Mouse (Mus musculus) megakaryocyte, embryonic 14.5 days (primary cell): ENCODE results near the gene Nmd3. TPM values are rescaled to one million over a fixed set of nuclear protein-coding genes. Genes with fewer than 3 reads are reported as not detected.

Experiments
- H3K27me3 ChIP-seq: replicated peaks from 2 replicates; pipeline ENCODE3; 2012; ENCODE audit warnings: inconsistent platforms
- H3K36me3 ChIP-seq: replicated peaks from 2 replicates; pipeline ENCODE3; 2012; ENCODE audit warnings: low read length, inconsistent platforms, mixed read lengths
- H3K4me1 ChIP-seq: 2 replicates; pipeline ENCODE4 v1.6.1; 2012; ENCODE audit warnings: inconsistent platforms
- H3K4me3 ChIP-seq: replicated peaks from 2 replicates; pipeline ENCODE3; 2012; ENCODE audit warnings: moderate library complexity, mild to moderate bottlenecking, inconsistent platforms
- H3K9me3 ChIP-seq: 2 replicates; pipeline ENCODE4 v1.6.1; 2012; ENCODE audit warnings: inconsistent platforms
- FLI1 ChIP-seq: IDR thresholded peaks from 2 replicates; pipeline ENCODE4 v1.6.1; 2012; ENCODE audit warnings: low read length, inconsistent platforms, mixed read lengths
- GATA1 ChIP-seq: IDR thresholded peaks from 3 replicates; pipeline ENCODE4 v1.6.1; 2012; ENCODE audit warnings: mixed read lengths, low read length, inconsistent platforms, borderline replicate concordance
- polyA plus RNA-seq: library from polyadenylated mRNA; stranded (reverse); fragments of >175 nt; gene quantifications from 2 replicates; pipeline ENCODE4 v1.2.3, GENCODE M21; 2012; ENCODE audit warnings: low replicate concordance; ENCODE audit not compliant: insufficient read depth

Nmd3 gene
- polyA plus RNA-seq, 1 experiment: 15.5 TPM

DNA sequence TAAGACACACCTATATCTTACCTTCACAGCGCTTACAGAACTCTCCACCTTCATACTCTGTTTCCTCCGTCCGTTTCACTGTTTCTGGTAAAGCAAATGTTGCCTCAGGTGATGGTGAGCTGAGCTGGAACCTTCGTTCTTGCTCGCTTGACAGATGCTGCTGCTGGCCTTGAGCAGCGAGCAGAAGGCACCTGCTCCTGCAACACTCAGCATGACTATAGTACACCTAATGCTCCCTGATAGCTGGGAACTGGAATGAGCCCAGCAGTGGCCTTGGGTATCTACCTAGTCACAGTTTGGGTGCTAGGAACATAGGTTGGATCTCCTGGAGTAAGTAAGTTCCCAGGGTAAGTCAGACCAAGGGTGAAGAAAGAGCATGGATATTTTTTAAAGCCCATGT lies 38.3 kb downstream of the Nmd3 start:
- H3K36me3 ChIP-seq: peaks cover 33% of the 10 kb centered on the region
- H3K27me3 ChIP-seq: no peaks in the 10 kb centered on the region
- TF ChIP-seq FLI1: no peak
- TF ChIP-seq GATA1: no peak
- H3K4me3 ChIP-seq: no peak overlapping the region
- no peaks in the 10 kb centered on the region for H3K9me3 ChIP-seq
- peaks cover 2% of the 10 kb centered on the region; the same call in 1 of the 2 replicates for H3K4me1 ChIP-seq

DNA sequence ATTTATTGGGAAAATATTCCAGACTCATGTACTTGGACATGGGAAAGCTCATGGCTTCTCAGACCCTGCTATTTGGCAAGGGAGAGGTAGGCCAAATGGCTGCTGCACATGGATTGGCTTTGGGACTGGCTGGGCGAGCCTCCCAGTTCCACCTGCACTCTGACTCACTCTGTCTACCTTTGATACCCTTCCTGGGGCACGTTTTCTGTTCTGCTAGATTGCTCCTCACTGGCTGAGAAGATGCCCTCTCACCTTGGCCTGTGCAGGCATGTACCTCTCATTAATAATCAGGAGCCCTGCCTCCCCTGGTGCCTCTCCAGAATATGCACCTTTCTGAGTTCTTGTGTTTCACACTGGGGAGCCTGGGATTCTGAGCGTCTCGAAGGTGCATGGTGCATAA lies 39.4 kb downstream of the Nmd3 start:
- Histone ChIP-seq H3K4me3 (no peak overlapping the region), H3K36me3 (peaks cover 28% of the 10 kb centered on the region), H3K9me3 (no peaks in the 10 kb centered on the region), H3K4me1 (no peaks in the 10 kb centered on the region), H3K27me3 (no peaks in the 10 kb centered on the region)
- no peak for TF ChIP-seq FLI1
- TF ChIP-seq GATA1: no peak

DNA sequence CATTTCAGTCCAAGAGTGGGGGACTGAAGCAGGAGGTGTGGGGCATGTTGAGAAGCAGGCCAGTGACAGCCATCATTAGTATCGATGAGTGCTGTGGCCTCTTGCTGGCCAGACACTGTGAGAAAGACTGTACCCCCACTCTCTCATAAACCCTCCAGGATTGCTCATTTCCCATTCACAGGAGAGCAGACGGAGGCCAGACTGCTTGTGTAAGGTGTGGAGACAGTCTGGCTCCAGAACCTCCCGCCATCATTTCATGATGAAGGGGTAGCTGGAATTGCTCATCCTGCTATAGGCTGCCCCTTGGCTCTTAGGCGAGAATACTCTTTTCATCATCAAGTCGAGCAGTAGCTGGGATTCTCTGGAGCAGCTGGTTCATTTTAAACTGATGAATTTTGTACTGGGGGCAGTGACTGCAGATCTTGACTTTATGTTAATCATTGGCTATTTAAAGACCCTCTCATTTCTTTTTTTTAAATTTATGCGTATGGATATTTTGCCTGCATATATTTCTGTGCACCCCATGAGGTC lies 41.1 kb downstream of the Nmd3 start:
- Histone ChIP-seq H3K27me3 (no peaks in the 10 kb centered on the region), H3K36me3 (peaks cover 18% of the 10 kb centered on the region), H3K4me1 (no peaks in the 10 kb centered on the region), H3K9me3 (no peaks in the 10 kb centered on the region), H3K4me3 (no peak overlapping the region)
- TF ChIP-seq FLI1: no peak
- TF ChIP-seq GATA1: no peak

DNA sequence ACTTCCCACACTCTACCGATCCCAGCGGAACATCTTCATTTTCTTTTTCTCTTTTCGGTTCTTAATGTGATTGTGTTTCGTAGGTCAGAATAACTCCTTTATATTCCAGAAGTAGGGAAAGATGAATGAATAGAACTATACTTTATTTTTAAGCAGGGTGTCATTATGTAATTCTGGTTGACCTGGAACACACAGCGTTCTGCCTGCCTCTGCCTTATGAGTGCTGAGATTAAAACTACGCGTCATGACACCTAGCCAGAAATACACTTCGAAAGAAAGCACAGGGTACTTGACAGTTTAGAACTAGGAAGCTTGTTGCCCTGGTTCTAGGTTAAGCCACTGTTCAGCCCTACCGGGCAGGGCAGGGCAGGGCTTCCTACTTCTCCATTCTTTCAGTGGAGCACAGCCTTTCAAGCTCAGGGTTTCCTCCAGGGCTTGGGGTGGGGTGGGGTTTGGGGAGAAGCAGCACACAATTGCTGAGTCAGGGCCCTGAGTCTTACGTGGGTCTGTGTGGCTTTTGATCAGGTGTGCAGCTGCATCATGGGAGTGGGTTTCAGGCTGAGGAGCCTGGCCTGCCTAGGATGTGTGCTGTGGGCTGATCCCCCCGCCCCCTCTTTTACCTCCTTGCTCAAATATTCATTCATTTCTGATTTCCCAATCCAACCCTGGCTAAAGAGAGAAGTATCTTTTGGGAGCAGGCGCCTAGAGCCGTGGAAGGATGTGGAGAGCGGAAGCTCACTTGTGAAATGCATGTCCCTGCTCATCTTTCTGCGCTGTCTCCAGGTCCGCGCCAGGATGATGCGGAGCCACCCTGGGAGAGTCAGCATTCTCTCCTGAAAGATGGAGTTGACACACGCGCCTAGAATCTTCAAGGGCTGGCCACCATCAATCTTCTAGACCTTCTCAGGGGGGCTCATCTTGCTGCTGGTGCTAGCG lies 42.1 kb downstream of the Nmd3 start:
- H3K4me3 ChIP-seq: no peak overlapping the region
- H3K9me3 ChIP-seq: no peaks in the 10 kb centered on the region
- peaks cover 11% of the 10 kb centered on the region for H3K36me3 ChIP-seq
- no peaks in the 10 kb centered on the region for H3K4me1 ChIP-seq
- TF ChIP-seq FLI1: no peak
- no peak for TF ChIP-seq GATA1
- H3K27me3 ChIP-seq: no peaks in the 10 kb centered on the region

DNA sequence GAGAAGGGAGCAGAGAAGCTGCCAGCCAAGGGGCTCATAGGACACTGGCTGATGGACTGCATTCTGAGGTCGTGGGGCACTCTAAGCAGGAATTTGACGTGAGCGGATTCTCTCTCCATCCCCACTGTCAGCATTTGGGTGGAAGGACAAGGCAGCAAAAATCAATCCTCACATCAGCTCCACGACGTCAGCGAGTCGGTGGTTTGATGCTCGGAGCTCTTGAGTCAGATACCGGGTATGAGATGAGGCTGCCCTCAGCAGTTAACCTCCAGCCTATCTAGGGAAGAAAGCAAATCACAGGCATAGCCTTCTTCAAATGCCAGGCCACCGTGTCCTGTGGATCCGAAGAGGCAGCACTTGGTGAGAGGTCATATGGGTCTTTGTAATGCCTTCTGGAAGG lies 43.4 kb downstream of the Nmd3 start:
- Histone ChIP-seq H3K4me1 (no peaks in the 10 kb centered on the region), H3K36me3 (peaks cover 3% of the 10 kb centered on the region), H3K4me3 (no peak overlapping the region), H3K27me3 (no peaks in the 10 kb centered on the region), H3K9me3 (no peaks in the 10 kb centered on the region)
- TF ChIP-seq FLI1 (no peak), GATA1 (no peak)

DNA sequence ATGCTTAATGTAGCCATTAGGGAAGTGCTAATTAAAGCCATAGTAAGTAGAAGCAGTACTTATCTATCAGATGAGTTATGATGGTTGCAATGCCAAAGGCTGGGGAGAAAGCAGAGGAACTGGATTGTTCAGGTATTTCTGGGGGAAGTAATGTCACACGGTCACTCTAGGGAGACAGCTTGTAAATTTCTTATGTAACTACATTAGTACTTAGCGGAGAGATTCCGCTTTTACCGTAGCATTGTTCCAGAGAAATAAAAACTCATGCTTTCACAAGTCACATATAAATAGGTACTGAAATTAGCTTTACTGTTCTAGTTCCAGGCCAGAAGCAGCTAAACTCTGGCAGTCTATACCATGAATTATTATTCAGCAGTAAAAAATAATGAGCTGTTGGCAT lies 47.4 kb downstream of the Nmd3 start:
- peaks cover 2% of the 10 kb centered on the region for H3K36me3 ChIP-seq
- H3K9me3 ChIP-seq: no peaks in the 10 kb centered on the region
- H3K4me1 ChIP-seq: no peaks in the 10 kb centered on the region
- H3K27me3 ChIP-seq: no peaks in the 10 kb centered on the region
- no peak overlapping the region for H3K4me3 ChIP-seq
- no peak for TF ChIP-seq FLI1

DNA sequence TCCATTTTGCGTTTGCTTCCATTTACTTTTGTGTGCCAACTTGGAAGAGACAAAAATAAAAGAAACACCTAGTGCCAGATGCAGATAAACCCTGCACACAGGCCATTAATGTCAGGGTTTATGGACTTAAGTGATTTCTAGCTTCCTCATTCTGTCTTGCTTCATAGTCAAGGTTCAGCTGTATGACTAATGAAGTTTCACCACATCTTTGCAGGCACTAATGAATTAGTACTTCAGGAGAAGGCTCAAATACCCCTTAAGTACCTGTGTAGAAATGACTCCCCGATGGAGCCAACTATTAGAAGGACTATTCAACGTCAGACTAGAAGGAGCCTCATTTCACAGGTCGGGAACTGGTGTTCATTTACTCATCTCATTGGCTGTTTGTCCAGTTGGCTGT lies 51.6 kb downstream of the Nmd3 start:
- Histone ChIP-seq H3K9me3 (no peaks in the 10 kb centered on the region), H3K4me1 (no peaks in the 10 kb centered on the region), H3K27me3 (no peaks in the 10 kb centered on the region), H3K36me3 (no peaks in the 10 kb centered on the region), H3K4me3 (no peak overlapping the region)
- no peak for TF ChIP-seq FLI1
- TF ChIP-seq GATA1: no peak

DNA sequence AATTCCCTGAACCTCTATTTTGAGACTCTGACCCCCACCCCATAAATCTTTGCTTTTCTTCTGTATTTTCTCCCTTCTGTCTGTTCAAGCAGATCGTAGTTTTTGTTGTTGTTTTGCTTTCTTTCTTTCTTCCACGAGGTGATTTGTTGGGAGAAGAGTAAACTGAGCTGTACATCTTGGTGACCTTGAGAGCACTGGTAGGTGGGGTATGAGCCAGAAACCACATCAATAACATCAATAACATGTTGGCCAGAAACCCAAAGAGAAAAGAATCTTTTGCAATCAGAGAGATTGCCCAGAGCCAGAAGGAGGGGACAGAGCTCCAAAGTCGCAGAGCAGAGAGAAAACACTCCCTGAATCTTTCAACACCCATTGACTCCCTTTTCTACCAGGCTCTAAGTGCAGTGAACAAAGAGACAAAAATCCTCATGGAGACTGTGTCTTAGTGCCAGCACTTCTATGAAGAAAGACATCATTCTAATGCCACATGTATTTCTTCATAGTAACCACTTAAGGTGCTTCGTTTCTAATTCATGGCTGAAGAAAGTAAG lies 57.5 kb downstream of the Nmd3 start:
- Histone ChIP-seq H3K4me1 (no peaks in the 10 kb centered on the region), H3K9me3 (peaks cover 18% of the 10 kb centered on the region), H3K27me3 (no peaks in the 10 kb centered on the region), H3K4me3 (no peak overlapping the region), H3K36me3 (no peaks in the 10 kb centered on the region)
- TF ChIP-seq GATA1 (no peak), FLI1 (no peak)

DNA sequence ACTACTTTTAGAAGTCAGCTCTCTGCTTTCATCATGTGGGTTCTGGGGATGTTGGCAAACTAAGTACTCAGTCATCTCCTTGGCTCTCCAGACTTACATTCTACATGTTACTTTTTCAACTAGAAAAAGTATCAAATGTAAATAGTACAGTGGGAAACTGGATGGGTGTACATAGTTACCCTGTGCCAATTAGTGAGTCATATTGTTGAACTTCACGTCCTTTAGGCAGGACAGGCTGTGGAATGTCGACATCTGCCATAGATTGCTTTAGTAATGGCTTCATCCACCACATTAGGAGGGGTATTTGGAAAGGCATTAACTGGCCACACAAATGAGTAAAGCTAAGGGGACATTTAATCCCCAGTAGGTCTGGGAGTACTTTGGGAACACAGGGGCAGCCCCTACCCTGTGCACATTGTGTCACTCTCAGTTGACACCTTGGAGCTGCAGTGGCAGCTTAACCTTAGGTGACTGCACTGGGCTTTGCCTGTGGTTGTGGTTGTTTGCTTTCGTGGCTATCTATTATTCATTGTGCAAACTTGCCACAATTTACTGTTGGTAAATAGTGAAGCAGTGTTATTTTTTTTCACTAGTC lies 71.1 kb downstream of the Nmd3 start:
- Histone ChIP-seq H3K4me3 (no peak overlapping the region), H3K27me3 (no peaks in the 10 kb centered on the region), H3K9me3 (peaks cover 19% of the 10 kb centered on the region), H3K36me3 (no peaks in the 10 kb centered on the region), H3K4me1 (no peaks in the 10 kb centered on the region)
- TF ChIP-seq GATA1 (no peak), FLI1 (no peak)

DNA sequence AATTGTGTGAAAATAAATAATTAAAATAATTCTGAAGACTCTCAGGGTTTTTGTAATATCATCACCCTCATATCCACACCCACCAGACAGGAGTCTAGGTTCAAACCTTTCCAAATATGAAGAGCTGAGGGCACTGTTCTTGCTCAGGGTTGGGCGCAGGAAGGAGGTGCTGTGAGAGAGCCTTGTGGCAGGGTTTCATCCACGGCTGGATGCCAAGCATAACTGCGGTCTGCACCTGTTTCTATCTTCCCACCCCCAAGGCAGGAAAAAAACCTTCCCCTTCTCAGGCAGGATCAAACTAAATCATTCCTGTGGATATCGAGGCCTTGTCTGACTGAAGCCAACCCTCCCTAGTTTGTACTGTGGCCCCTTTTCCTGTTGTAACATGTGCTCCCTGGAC lies 75.7 kb downstream of the Nmd3 start:
- no peak for TF ChIP-seq FLI1
- no peak for TF ChIP-seq GATA1
- no peaks in the 10 kb centered on the region for H3K27me3 ChIP-seq
- H3K9me3 ChIP-seq: peaks cover 19% of the 10 kb centered on the region
- no peaks in the 10 kb centered on the region for H3K36me3 ChIP-seq
- no peak overlapping the region for H3K4me3 ChIP-seq
- H3K4me1 ChIP-seq: no peaks in the 10 kb centered on the region
